Mouse (Mus musculus): ENCODE data around the gene Plpp4.

GRCm38 (mm10) chr7:129415179-129415578 is 158.3 kb downstream of the Plpp4 start:
- TF ChIP-seq CTCF (IDR thresholded peaks at IDR 0.05; ENCODE audit: borderline replicate concordance, control insufficient read depth, extremely low read depth, insufficient read depth, low read length, poor library complexity) (no peak), POLR2A (IDR thresholded peaks at IDR 0.05; ENCODE audit: control insufficient read depth, extremely low read depth, insufficient read depth, low read length, poor library complexity) (no peak)

All from thymus, adult 2 months (tissue).